ENCODE assay signal across 23 mouse cellular contexts in genomic region chr1:32397553-32397952, GRCm38 (mm10).
DNase-seq lines count a peak whose midpoint lies in the region; ATAC-seq and TF ChIP-seq lines count a peak whose summit lies in the region.
"Had no signal": no experiment of that assay in that cellular context is flagged by ENCODE, and none has a peak within 500 bp of the region (broad histone marks: within the 10 kb centered on the region; RNA-seq: fewer than 3 reads in every experiment).

No protein-coding gene starts in this region.

- DNase-seq in midbrain, postnatal 0 days (ENCODE audit: low spot score), result no peak
- DNase-seq in forebrain, postnatal 0 days, result peak; percentile 61
- peak; percentile 17 for DNase-seq in layer of hippocampus, adult 9-10 months (ENCODE audit: low spot score)
- no peak for DNase-seq in lung, adult 2 months
- no peak for DNase-seq in heart, postnatal 36 days
- DNase-seq: adrenal gland, adult 2 months; cerebellum, adult 2 months; cerebellum, postnatal 25 days; embryo, embryonic 11 days; gastrocnemius, postnatal 14 days; heart, adult 18-20 months; heart, postnatal 10 days; kidney, adult 11 months; thymus, adult 18-20 months; thymus, postnatal 36 days had no signal

- H3K36me3 ChIP-seq in midbrain, embryonic 16.5 days (ENCODE audit: control insufficient read depth, insufficient read depth, low read length), result no peaks in the 10 kb centered on the region
- H3K36me3 ChIP-seq in midbrain, postnatal 0 days (ENCODE audit: insufficient read depth, low read length), result no peaks in the 10 kb centered on the region
- no peaks in the 10 kb centered on the region for H3K36me3 ChIP-seq in forebrain, postnatal 0 days (ENCODE audit: insufficient read depth)
- H3K36me3 ChIP-seq: heart, embryonic 12.5 days; midbrain, embryonic 10.5 days; stomach, embryonic 15.5 days had no signal

- no peak overlapping the region for H3K4me2 ChIP-seq in midbrain, embryonic 16.5 days (ENCODE audit: low read length)
- H3K4me2 ChIP-seq in midbrain, postnatal 0 days (ENCODE audit: low read depth, low read length, poor library complexity, severe bottlenecking), result no peak overlapping the region
- no peak overlapping the region for H3K4me2 ChIP-seq in forebrain, postnatal 0 days (ENCODE audit: low read depth)
- H3K4me2 ChIP-seq: heart, embryonic 12.5 days; stomach, embryonic 15.5 days had no signal

- H3K9ac ChIP-seq in midbrain, embryonic 16.5 days (ENCODE audit: low read depth, low read length), result no peak overlapping the region
- H3K9ac ChIP-seq in midbrain, postnatal 0 days (replicated peaks; ENCODE audit: low read length, poor library complexity, severe bottlenecking), result no peak overlapping the region
- H3K9ac ChIP-seq in forebrain, postnatal 0 days, result no peak overlapping the region
- H3K9ac ChIP-seq: heart, embryonic 12.5 days; stomach, embryonic 15.5 days had no signal

- intact Hi-C loops in heart, postnatal 36 days (cut with DNase I), result no loop called here

- TF ChIP-seq CTCF in midbrain, postnatal 0 days (IDR thresholded peaks at IDR 0.05), result no peak
- no peak for TF ChIP-seq CTCF in forebrain, postnatal 0 days (IDR thresholded peaks at IDR 0.05; ENCODE audit: low read depth)
- TF ChIP-seq CTCF in lung, adult 2 months (IDR thresholded peaks at IDR 0.05; ENCODE audit: insufficient read depth, low read length), result no peak

- no peak for TF ChIP-seq POLR2A in lung, adult 2 months (IDR thresholded peaks at IDR 0.05; ENCODE audit: borderline replicate concordance, extremely low read depth, low read depth, low read length)

- H3K4me1 ChIP-seq in midbrain, embryonic 16.5 days (ENCODE audit: control insufficient read depth, insufficient read depth, low read length), result no peaks in the 10 kb centered on the region
- no peaks in the 10 kb centered on the region for H3K4me1 ChIP-seq in midbrain, postnatal 0 days (ENCODE audit: insufficient read depth, low read length)
- no peaks in the 10 kb centered on the region for H3K4me1 ChIP-seq in forebrain, postnatal 0 days (ENCODE audit: insufficient read depth)
- H3K4me1 ChIP-seq in lung, adult 2 months (ENCODE audit: control insufficient read depth, insufficient read depth, low read length), result no peaks in the 10 kb centered on the region
- H3K4me1 ChIP-seq: heart, embryonic 12.5 days; midbrain, embryonic 10.5 days; stomach, embryonic 15.5 days had no signal

- H3K27me3 ChIP-seq in midbrain, embryonic 16.5 days (ENCODE audit: control insufficient read depth, insufficient read depth, low read depth, low read length), result no peaks in the 10 kb centered on the region
- H3K27me3 ChIP-seq in midbrain, postnatal 0 days (ENCODE audit: insufficient read depth, low read length), result no peaks in the 10 kb centered on the region
- H3K27me3 ChIP-seq in forebrain, postnatal 0 days (ENCODE audit: insufficient read depth, low read length), result no peaks in the 10 kb centered on the region
- H3K27me3 ChIP-seq: heart, embryonic 12.5 days; stomach, embryonic 15.5 days had no signal

- no peaks in the 10 kb centered on the region for H3K9me3 ChIP-seq in midbrain, embryonic 16.5 days (replicated peaks; ENCODE audit: control insufficient read depth, low read length, poor library complexity, severe bottlenecking)
- no peaks in the 10 kb centered on the region for H3K9me3 ChIP-seq in midbrain, postnatal 0 days (ENCODE audit: low read length)
- H3K9me3 ChIP-seq in forebrain, postnatal 0 days (ENCODE audit: low read length), result no peaks in the 10 kb centered on the region
- H3K9me3 ChIP-seq: midbrain, embryonic 10.5 days; stomach, embryonic 15.5 days had no signal

- ATAC-seq in midbrain, embryonic 16.5 days, result 0 out of 2 replicates have a peak, but pooled peaks have one; percentile 21
- ATAC-seq in midbrain, postnatal 0 days (ENCODE audit: low FRiP score), result no peak
- ATAC-seq in forebrain, postnatal 0 days, result peak; percentile 92
- ATAC-seq in monocyte, adult 5-6 weeks (replicated peaks; ENCODE audit: insufficient number of reproducible peaks, low FRiP score, low TSS enrichment, poor library complexity, severe bottlenecking), result no peak
- ATAC-seq: lung, postnatal 0 days had no signal

- WGBS in midbrain, embryonic 16.5 days, result 76% methylated on average over 6 of the region's 6 CpGs
- 71% methylated on average over 6 of the region's 6 CpGs for WGBS in midbrain, postnatal 0 days
- 49% methylated on average over 6 of the region's 6 CpGs for WGBS in forebrain, postnatal 0 days
- 70% methylated on average over 6 of the region's 6 CpGs for WGBS in lung, adult 2 months

- H3K4me3 ChIP-seq in midbrain, embryonic 16.5 days (ENCODE audit: low read depth, low read length), result no peak overlapping the region
- H3K4me3 ChIP-seq in midbrain, postnatal 0 days (ENCODE audit: low read depth, low read length), result no peak overlapping the region
- no peak overlapping the region for H3K4me3 ChIP-seq in forebrain, postnatal 0 days (ENCODE audit: low read depth, low read length)
- no peak overlapping the region for H3K4me3 ChIP-seq in lung, adult 2 months (replicated peaks; ENCODE audit: extremely low read depth, low read depth, low read length)
- H3K4me3 ChIP-seq: heart, embryonic 12.5 days; midbrain, embryonic 10.5 days; stomach, embryonic 15.5 days had no signal

- H3K27ac ChIP-seq in midbrain, embryonic 16.5 days (ENCODE audit: low read length), result no peak overlapping the region
- no peak overlapping the region for H3K27ac ChIP-seq in midbrain, postnatal 0 days (ENCODE audit: low read depth, low read length)
- H3K27ac ChIP-seq in forebrain, postnatal 0 days (ENCODE audit: low read depth, low read length), result no peak overlapping the region
- H3K27ac ChIP-seq: kidney, postnatal 0 days; macrophage; midbrain, embryonic 10.5 days; stomach, embryonic 15.5 days had no signal

Comparison
In these comparisons a context has a peak if more than half of its experiments do, and no peak if none do; other contexts are left out.
1. ATAC-seq: peak in midbrain, embryonic 16.5 days (single experiment) and forebrain, postnatal 0 days (single experiment); none in midbrain, postnatal 0 days (single experiment) and monocyte, adult 5-6 weeks (single experiment).
2. DNase-seq: peak in forebrain, postnatal 0 days (single experiment) and layer of hippocampus, adult 9-10 months (single experiment); none in midbrain, postnatal 0 days (single experiment), lung, adult 2 months (single experiment) and heart, postnatal 36 days (0 of 2).